Mouse (Mus musculus): ENCODE results near the gene Zfp202. TPM values are rescaled to one million over a fixed set of nuclear protein-coding genes. Genes with fewer than 3 reads are reported as not detected.
A peak's percentile ranks its signal among the peaks of the same experiment; 100 is the strongest.

Zfp202 gene
- polyA plus RNA-seq, 1 experiment from 2014 or later, result 8.6 TPM

GRCm38 (mm10) chr9:40206546-40206950 is 14.4 kb downstream of the Zfp202 start:
- no peaks in the 10 kb centered on the region for H3K9me3 ChIP-seq (ENCODE audit: control insufficient read depth, low read length)
- no peaks in the 10 kb centered on the region for H3K4me1 ChIP-seq (replicated peaks; ENCODE audit: control insufficient read depth, insufficient read depth, low read length)
- no peak overlapping the region for H3K4me3 ChIP-seq (ENCODE audit: low read depth, low read length)
- WGBS, result 83% methylated on average over 5 of the region's 5 CpGs
- no peak overlapping the region for H3K4me2 ChIP-seq (replicated peaks; ENCODE audit: low read depth, low read length)
- no peaks in the 10 kb centered on the region for H3K27me3 ChIP-seq (ENCODE audit: control insufficient read depth, insufficient read depth, low read length)
- no peak for DNase-seq (ENCODE audit: low spot score)
- H3K27ac ChIP-seq (ENCODE audit: low read depth, low read length), result no peak overlapping the region
- H3K36me3 ChIP-seq (ENCODE audit: control insufficient read depth, insufficient read depth, low read length), result no peaks in the 10 kb centered on the region; the same call in 1 of the 2 replicates
- no peak overlapping the region for H3K9ac ChIP-seq (ENCODE audit: low read depth, low read length)
- ATAC-seq (ENCODE audit: low FRiP score), result no peak

GRCm38 (mm10) chr9:40210744-40211143 is 18.6 kb downstream of the Zfp202 start:
- no peak overlapping the region for H3K27ac ChIP-seq (ENCODE audit: low read depth, low read length)
- no peaks in the 10 kb centered on the region for H3K4me1 ChIP-seq (replicated peaks; ENCODE audit: control insufficient read depth, insufficient read depth, low read length)
- DNase-seq (ENCODE audit: low spot score) (no peak), ATAC-seq (ENCODE audit: low FRiP score) (no peak)
- H3K36me3 ChIP-seq (ENCODE audit: control insufficient read depth, insufficient read depth, low read length), result peaks cover 2% of the 10 kb centered on the region
- no peak overlapping the region for H3K9ac ChIP-seq (ENCODE audit: low read depth, low read length)
- WGBS, result 95% methylated on average over 2 of the region's 2 CpGs
- H3K27me3 ChIP-seq (ENCODE audit: control insufficient read depth, insufficient read depth, low read length), result no peaks in the 10 kb centered on the region
- H3K4me3 ChIP-seq (ENCODE audit: low read depth, low read length), result no peak overlapping the region
- no peak overlapping the region for H3K4me2 ChIP-seq (replicated peaks; ENCODE audit: low read depth, low read length)
- no peaks in the 10 kb centered on the region for H3K9me3 ChIP-seq (ENCODE audit: control insufficient read depth, low read length)

GRCm38 (mm10) chr9:40214058-40214457 is 21.9 kb downstream of the Zfp202 start:
- no peak overlapping the region for H3K4me3 ChIP-seq (ENCODE audit: low read depth, low read length)
- H3K27me3 ChIP-seq (ENCODE audit: control insufficient read depth, insufficient read depth, low read length), result no peaks in the 10 kb centered on the region
- H3K4me2 ChIP-seq (replicated peaks; ENCODE audit: low read depth, low read length), result no peak overlapping the region
- no peak overlapping the region for H3K9ac ChIP-seq (ENCODE audit: low read depth, low read length)
- no peak for ATAC-seq (ENCODE audit: low FRiP score)
- DNase-seq (ENCODE audit: low spot score), result no peak
- 90% methylated on average over 5 of the region's 5 CpGs for WGBS
- H3K27ac ChIP-seq (ENCODE audit: low read depth, low read length), result no peak overlapping the region
- peaks cover 2% of the 10 kb centered on the region for H3K36me3 ChIP-seq (ENCODE audit: control insufficient read depth, insufficient read depth, low read length)
- no peaks in the 10 kb centered on the region for H3K9me3 ChIP-seq (ENCODE audit: control insufficient read depth, low read length)
- H3K4me1 ChIP-seq (replicated peaks; ENCODE audit: control insufficient read depth, insufficient read depth, low read length), result no peaks in the 10 kb centered on the region

GRCm38 (mm10) chr9:40216651-40217050 is 24.5 kb downstream of the Zfp202 start:
- H3K27me3 ChIP-seq (ENCODE audit: control insufficient read depth, insufficient read depth, low read length), result no peaks in the 10 kb centered on the region
- WGBS, result 72% methylated on average over 4 of the region's 4 CpGs
- H3K4me1 ChIP-seq (replicated peaks; ENCODE audit: control insufficient read depth, insufficient read depth, low read length), result no peaks in the 10 kb centered on the region
- peaks cover 2% of the 10 kb centered on the region for H3K36me3 ChIP-seq (ENCODE audit: control insufficient read depth, insufficient read depth, low read length)
- ATAC-seq (ENCODE audit: low FRiP score) (no peak), DNase-seq (ENCODE audit: low spot score) (no peak)
- no peaks in the 10 kb centered on the region for H3K9me3 ChIP-seq (ENCODE audit: control insufficient read depth, low read length)
- no peak overlapping the region for H3K27ac ChIP-seq (ENCODE audit: low read depth, low read length)
- H3K9ac ChIP-seq (ENCODE audit: low read depth, low read length), result no peak overlapping the region
- no peak overlapping the region for H3K4me2 ChIP-seq (replicated peaks; ENCODE audit: low read depth, low read length)
- no peak overlapping the region for H3K4me3 ChIP-seq (ENCODE audit: low read depth, low read length)

GRCm38 (mm10) chr9:40224289-40224688 is 32.2 kb downstream of the Zfp202 start:
- 74% methylated on average over 4 of the region's 4 CpGs for whole genome bisulfite sequencing
- Histone ChIP-seq H3K4me3 (ENCODE audit: low read depth, low read length) (no peak overlapping the region), H3K27ac (ENCODE audit: low read depth, low read length) (no peak overlapping the region), H3K9ac (ENCODE audit: low read depth, low read length) (no peak overlapping the region), H3K9me3 (ENCODE audit: control insufficient read depth, low read length) (no peaks in the 10 kb centered on the region), H3K4me2 (replicated peaks; ENCODE audit: low read depth, low read length) (no peak overlapping the region), H3K36me3 (ENCODE audit: control insufficient read depth, insufficient read depth, low read length) (no peaks in the 10 kb centered on the region), H3K27me3 (ENCODE audit: control insufficient read depth, insufficient read depth, low read length) (no peaks in the 10 kb centered on the region), H3K4me1 (replicated peaks; ENCODE audit: control insufficient read depth, insufficient read depth, low read length) (no peaks in the 10 kb centered on the region)
- no peak for ATAC-seq (ENCODE audit: low FRiP score)
- DNase-seq (ENCODE audit: low spot score), result no peak

GRCm38 (mm10) chr9:40227874-40228789 is 36.0 kb downstream of the Zfp202 start:
- 75% methylated on average over 10 of the region's 10 CpGs for WGBS
- H3K36me3 ChIP-seq (ENCODE audit: control insufficient read depth, insufficient read depth, low read length), result no peaks in the 10 kb centered on the region
- no peak overlapping the region for H3K27ac ChIP-seq (ENCODE audit: low read depth, low read length)
- no peak overlapping the region for H3K4me3 ChIP-seq (ENCODE audit: low read depth, low read length)
- H3K9me3 ChIP-seq (ENCODE audit: control insufficient read depth, low read length), result no peaks in the 10 kb centered on the region
- H3K4me1 ChIP-seq (replicated peaks; ENCODE audit: control insufficient read depth, insufficient read depth, low read length), result no peaks in the 10 kb centered on the region
- no peaks in the 10 kb centered on the region for H3K27me3 ChIP-seq (ENCODE audit: control insufficient read depth, insufficient read depth, low read length)
- no peak overlapping the region for H3K9ac ChIP-seq (ENCODE audit: low read depth, low read length)
- H3K4me2 ChIP-seq (replicated peaks; ENCODE audit: low read depth, low read length), result no peak overlapping the region
- DNase-seq (ENCODE audit: low spot score) (peak; percentile 79), ATAC-seq (ENCODE audit: low FRiP score) (peak; percentile 79)

GRCm38 (mm10) chr9:40228804-40229331 is 36.8 kb downstream of the Zfp202 start:
- no peak for DNase-seq (ENCODE audit: low spot score)
- no peaks in the 10 kb centered on the region for H3K4me1 ChIP-seq (replicated peaks; ENCODE audit: control insufficient read depth, insufficient read depth, low read length)
- H3K36me3 ChIP-seq (ENCODE audit: control insufficient read depth, insufficient read depth, low read length), result no peaks in the 10 kb centered on the region
- no peak overlapping the region for H3K27ac ChIP-seq (ENCODE audit: low read depth, low read length)
- ATAC-seq (ENCODE audit: low FRiP score), result no peak
- no peak overlapping the region for H3K4me3 ChIP-seq (ENCODE audit: low read depth, low read length)
- H3K4me2 ChIP-seq (replicated peaks; ENCODE audit: low read depth, low read length), result no peak overlapping the region
- H3K9me3 ChIP-seq (ENCODE audit: control insufficient read depth, low read length), result no peaks in the 10 kb centered on the region
- H3K27me3 ChIP-seq (ENCODE audit: control insufficient read depth, insufficient read depth, low read length), result no peaks in the 10 kb centered on the region
- H3K9ac ChIP-seq (ENCODE audit: low read depth, low read length), result no peak overlapping the region
- WGBS, result 58% methylated on average over 6 of the region's 6 CpGs

GRCm38 (mm10) chr9:40229479-40229878 is 37.4 kb downstream of the Zfp202 start:
- Histone ChIP-seq H3K4me1 (replicated peaks; ENCODE audit: control insufficient read depth, insufficient read depth, low read length) (no peaks in the 10 kb centered on the region), H3K9me3 (ENCODE audit: control insufficient read depth, low read length) (no peaks in the 10 kb centered on the region), H3K9ac (ENCODE audit: low read depth, low read length) (no peak overlapping the region), H3K36me3 (ENCODE audit: control insufficient read depth, insufficient read depth, low read length) (no peaks in the 10 kb centered on the region), H3K4me3 (ENCODE audit: low read depth, low read length) (no peak overlapping the region), H3K27ac (ENCODE audit: low read depth, low read length) (no peak overlapping the region), H3K4me2 (replicated peaks; ENCODE audit: low read depth, low read length) (no peak overlapping the region), H3K27me3 (ENCODE audit: control insufficient read depth, insufficient read depth, low read length) (no peaks in the 10 kb centered on the region)
- WGBS, result 68% methylated on average over 5 of the region's 5 CpGs
- DNase-seq (ENCODE audit: low spot score) (no peak), ATAC-seq (ENCODE audit: low FRiP score) (no peak)

- H3K27me3 ChIP-seq (ENCODE audit: control insufficient read depth, insufficient read depth, low read length), result no peaks in the 10 kb centered on the region
- DNase-seq (ENCODE audit: low spot score) (no peak), ATAC-seq (ENCODE audit: low FRiP score) (no peak)
- no peaks in the 10 kb centered on the region for H3K4me1 ChIP-seq (replicated peaks; ENCODE audit: control insufficient read depth, insufficient read depth, low read length)
- no peak overlapping the region for H3K9ac ChIP-seq (ENCODE audit: low read depth, low read length)
- H3K36me3 ChIP-seq (ENCODE audit: control insufficient read depth, insufficient read depth, low read length), result no peaks in the 10 kb centered on the region
- no peak overlapping the region for H3K27ac ChIP-seq (ENCODE audit: low read depth, low read length)
- H3K9me3 ChIP-seq (ENCODE audit: control insufficient read depth, low read length), result no peaks in the 10 kb centered on the region
- H3K4me3 ChIP-seq (ENCODE audit: low read depth, low read length), result no peak overlapping the region
- 77% methylated on average over 3 of the region's 3 CpGs for WGBS
- H3K4me2 ChIP-seq (replicated peaks; ENCODE audit: low read depth, low read length), result no peak overlapping the region
These were observed 38.9 kb downstream of the Zfp202 start for GRCm38 (mm10) chr9:40231019-40231418.
